Mouse (Mus musculus): Measurements from ENCODE around the gene Fry.

- TF ChIP-seq CTCF (IDR thresholded peaks at IDR 0.05; ENCODE audit: low read depth): no peak
- TF ChIP-seq EP300 (IDR thresholded peaks at IDR 0.05; ENCODE audit: low read depth): no peak
These were observed 299.6 kb downstream of the Fry start for GRCm38 (mm10) chr5:150418035-150418434.
